Mouse (Mus musculus) cerebellum, adult 2 months (tissue): ENCODE data around the gene Gm48552.

Experiments used
- CTCF ChIP-seq: fragments of 200-500 bp; IDR thresholded peaks from 2 replicates; pipeline ENCODE4 v1.5.1; 2011; ENCODE audit warnings: low read depth, mild to moderate bottlenecking, control low read depth, low read length, moderate library complexity, borderline replicate concordance; ENCODE audit not compliant: insufficient read depth
- POLR2A ChIP-seq: fragments of 200-500 bp; IDR thresholded peaks from 2 replicates; pipeline ENCODE4 v1.6.1; 2011; ENCODE audit warnings: low read length, control low read depth, borderline replicate concordance; ENCODE audit not compliant: insufficient read depth

- no peak for TF ChIP-seq POLR2A
- no peak for TF ChIP-seq CTCF
Measured at GRCm38 (mm10) chr10:81425236-81425850, 36.5 kb downstream of the Gm48552 start.
